Mouse (Mus musculus) neural tube, embryonic 10.5 days (tissue): ENCODE measurements around the gene B4galnt2.
"Not testable (repeated sequence)": the region's sequence is repeated elsewhere in the genome, so short reads cannot be mapped to it uniquely, and the experiment has no call there.

ENCODE experiments used
- DNase-seq: peaks from one replicate; pipeline ENCODE4 v3.0.0-alpha.2; 2017; ENCODE audit warnings: low spot score; ENCODE audit errors: extremely low spot score

Gene B4galnt2

DNA sequence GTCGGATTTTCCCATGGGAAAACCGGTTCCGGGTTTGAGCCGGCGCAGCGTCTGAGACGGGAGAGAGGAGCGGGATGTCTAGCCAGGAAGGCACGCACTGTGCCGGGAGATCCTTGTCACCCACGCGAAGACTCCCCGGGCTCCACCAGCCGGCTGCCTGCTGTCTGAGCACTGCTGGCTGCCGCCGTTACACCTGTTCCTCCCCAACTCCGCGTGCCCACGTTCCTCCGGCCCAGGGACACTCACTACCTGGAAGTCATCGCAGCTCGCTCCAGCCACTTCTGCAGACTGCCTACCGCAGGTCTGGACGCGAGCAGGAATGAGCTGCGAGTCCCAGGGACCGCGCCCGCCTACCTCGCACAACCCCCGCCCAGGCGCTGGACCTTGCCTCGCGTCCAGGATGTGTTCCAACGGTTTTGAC, at the start of gene B4galnt2:
TSS of gene B4galnt2 (minus strand) at position 321 of the 421 bp plus-strand sequence.
- DNase-seq = no peak

- DNase-seq = no peak
Observed at GRCm38 (mm10) chr11:95963304-95963703, 48.6 kb upstream of the B4galnt2 start.

- DNase-seq = no peak
Observed at GRCm38 (mm10) chr11:95959152-95959551, 44.5 kb upstream of the B4galnt2 start.

- no peak for DNase-seq
Observed at GRCm38 (mm10) chr11:95958251-95958650, 43.6 kb upstream of the B4galnt2 start.

DNA sequence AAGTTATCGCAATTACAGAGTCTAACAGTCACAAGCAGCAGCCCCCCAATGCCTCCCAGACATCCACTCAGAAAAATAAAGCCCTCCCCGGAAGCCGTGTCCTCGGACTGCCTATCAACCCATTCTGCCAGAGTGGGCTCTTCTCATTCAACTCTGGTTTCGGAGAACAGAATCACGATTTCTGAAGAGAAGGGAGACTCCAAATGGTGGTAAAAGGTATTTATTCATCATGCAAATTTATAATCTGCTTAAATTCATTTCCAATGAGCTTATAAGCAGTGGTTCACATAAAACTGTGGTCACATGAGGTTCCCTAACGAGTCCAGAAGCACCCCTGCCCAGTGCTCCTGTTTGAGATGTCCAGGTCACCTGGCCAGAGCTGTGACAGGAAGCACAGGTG, 42.7 kb upstream of the B4galnt2 start:
- DNase-seq = no peak

- no peak for DNase-seq
Observed at GRCm38 (mm10) chr11:95953313-95953712, 38.6 kb upstream of the B4galnt2 start.

DNA sequence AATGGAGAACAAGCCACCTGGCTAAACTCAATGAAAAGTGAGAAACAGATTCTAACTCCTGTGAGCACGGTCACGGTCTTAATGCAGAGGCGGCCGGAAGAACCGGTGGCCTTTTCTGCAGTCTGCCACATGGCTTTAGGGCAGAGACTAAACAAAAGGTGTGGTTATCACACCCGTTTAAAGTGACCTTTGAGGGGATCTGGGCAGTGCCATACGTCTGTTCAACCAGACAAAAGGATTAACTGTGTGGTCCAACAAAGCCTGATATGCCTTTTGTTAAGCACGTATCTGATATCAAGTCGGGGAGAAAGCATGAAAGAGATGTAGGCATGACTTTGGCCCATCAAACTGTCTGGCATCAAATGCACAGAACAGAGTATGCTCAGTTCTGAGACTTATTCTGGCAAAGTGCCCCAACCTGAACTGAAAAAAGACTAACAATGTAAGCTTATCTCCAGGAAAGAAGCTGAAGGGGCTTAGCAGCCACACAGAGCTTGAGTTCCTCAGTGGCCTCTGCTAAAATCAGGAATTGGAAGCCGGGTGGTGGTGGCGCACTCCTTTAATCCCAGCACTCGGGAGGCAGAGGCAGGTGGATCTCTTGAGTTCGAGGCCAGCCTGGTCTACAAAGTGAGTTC, 31.3 kb upstream of the B4galnt2 start:
- DNase-seq = no peak

DNA sequence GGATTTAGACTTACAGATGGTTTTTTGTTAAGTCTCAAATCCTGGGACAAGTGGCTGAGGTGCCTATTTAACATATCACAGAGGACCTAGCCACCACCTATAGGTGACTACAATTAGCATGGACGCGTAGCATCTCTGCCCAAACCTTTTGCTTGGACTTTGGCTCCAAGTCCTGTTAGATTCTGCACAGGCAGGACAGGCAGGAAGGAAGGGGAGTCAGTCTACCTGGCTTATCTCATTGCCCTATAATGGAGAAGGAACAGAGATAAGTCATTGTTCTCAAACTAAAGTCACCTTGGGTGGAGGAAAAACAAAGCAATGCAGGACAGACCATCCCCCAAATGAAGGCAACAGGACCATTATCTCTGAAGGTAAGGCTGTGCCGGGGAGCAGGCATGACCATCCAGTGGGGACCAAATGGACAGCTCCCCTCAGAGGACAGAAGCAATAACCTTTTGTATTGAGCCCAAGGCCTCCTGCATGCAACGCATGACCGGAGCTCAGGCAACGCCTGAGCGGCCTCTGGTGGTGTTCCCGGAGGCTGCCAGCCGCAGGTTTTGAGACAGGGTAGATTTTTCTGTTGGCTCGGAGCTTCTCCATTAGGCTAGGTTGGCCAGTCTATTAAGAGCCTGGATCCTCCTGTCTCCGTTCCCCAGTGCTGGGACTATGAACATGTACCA, 25.3 kb upstream of the B4galnt2 start:
- DNase-seq = no peak

- no peak for DNase-seq
Observed at GRCm38 (mm10) chr11:95936409-95936808, 21.7 kb upstream of the B4galnt2 start.

- not testable (repeated sequence) for DNase-seq
Observed at GRCm38 (mm10) chr11:95932168-95932567, 17.5 kb upstream of the B4galnt2 start.

- DNase-seq = no peak
Observed at GRCm38 (mm10) chr11:95926398-95926797, 11.7 kb upstream of the B4galnt2 start.

GRCm38 (mm10) chr11:95925976-95926375, 11.3 kb upstream of the B4galnt2 start:
- no peak for DNase-seq

DNA sequence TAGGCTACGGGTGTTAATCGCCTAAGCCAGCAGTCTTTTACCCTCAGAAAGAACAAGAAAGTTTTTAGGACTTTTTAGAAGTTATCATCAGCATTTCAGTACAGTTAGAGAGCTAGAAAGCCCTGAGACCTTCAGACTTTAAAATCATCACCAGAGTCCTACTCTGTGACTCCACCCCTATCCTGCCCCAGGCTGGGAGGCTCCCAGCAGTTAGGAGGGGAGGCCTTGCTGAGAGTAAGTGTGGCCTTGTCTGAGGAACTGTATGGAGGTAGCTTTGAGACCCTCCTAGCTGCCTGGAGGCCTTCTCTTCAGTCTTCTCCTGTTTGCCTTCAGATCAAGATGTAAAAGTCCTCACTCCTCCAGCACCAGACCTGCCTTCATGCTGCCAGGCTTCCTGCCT, 9.5 kb upstream of the B4galnt2 start:
- no peak for DNase-seq

DNA sequence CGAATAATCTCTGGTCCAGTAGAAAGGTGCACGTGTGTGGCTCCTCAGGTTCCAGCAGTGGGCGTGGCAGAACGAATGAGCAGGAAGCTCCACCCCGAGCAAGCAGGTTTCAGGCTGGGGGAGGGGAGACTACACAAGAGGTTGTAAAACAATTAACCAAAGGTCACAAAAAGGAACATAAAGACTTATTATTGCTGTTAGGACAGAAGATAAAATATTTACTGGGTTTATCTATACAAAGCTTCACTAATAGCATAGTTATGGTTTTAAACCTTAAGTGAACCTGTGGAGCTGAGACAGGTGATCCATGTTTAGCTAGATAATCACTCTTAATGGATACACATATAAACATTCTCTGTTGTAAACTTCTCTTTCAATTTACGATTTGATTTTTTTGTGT, 8.8 kb upstream of the B4galnt2 start:
- DNase-seq = not testable (repeated sequence)

GRCm38 (mm10) chr11:95921991-95922621, 7.4 kb upstream of the B4galnt2 start:
- no peak for DNase-seq

- DNase-seq = peak; percentile 21
Observed at GRCm38 (mm10) chr11:95916426-95916825, 1.7 kb upstream of the B4galnt2 start.

- DNase-seq = peak; percentile 54
Observed at GRCm38 (mm10) chr11:95915006-95915710, 467 bp upstream of the B4galnt2 start.

DNA sequence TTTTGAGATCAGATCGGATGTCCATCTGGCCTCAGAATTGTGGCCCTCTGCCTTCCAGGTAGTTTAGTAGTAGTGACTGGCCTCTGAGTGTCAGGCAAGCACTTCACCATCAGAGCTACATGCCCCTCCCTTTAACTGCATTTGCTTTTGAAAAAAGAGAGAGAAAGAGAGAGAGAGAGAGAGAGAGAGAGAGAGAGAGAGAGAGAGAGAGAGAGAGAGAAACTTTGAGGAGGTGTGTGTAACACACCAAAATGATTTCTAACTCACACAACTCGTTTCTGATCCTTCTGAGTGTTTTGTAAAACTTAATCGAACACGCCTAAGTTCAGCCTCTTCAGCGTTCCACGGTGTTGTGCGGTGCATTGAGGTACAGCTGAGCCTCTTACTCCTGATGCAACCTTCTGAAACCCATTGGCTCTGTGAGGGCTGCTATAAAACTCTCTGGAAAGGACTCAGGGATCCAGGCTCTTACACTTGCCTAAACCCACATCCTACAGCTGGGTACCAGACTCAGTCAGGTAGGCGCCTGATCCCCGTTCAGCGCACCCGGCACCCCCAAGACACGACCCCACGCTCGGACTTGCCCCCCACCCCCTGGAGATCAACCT, 628 bp downstream of the B4galnt2 start:
- peak; percentile 35 for DNase-seq

DNA sequence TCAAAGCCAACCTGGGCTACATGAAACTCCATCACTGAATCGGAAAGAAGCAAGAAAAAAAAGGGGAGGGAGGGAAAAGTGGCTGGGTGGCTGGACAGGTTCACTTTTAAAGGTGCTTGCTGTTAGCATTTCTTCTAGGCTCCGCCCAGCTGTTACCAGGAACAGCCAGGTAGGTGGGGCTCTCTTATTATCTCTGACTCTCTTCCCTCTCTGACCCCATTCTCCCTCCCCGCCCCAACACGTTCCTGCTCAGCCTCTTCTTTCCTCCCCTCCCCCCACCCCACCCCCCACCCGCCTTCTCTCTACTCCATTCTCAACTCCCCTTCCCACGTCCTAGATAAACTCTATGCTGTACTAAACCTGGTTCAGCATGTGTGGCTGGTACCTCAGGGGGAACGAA, 3.1 kb downstream of the B4galnt2 start:
- no peak for DNase-seq

DNA sequence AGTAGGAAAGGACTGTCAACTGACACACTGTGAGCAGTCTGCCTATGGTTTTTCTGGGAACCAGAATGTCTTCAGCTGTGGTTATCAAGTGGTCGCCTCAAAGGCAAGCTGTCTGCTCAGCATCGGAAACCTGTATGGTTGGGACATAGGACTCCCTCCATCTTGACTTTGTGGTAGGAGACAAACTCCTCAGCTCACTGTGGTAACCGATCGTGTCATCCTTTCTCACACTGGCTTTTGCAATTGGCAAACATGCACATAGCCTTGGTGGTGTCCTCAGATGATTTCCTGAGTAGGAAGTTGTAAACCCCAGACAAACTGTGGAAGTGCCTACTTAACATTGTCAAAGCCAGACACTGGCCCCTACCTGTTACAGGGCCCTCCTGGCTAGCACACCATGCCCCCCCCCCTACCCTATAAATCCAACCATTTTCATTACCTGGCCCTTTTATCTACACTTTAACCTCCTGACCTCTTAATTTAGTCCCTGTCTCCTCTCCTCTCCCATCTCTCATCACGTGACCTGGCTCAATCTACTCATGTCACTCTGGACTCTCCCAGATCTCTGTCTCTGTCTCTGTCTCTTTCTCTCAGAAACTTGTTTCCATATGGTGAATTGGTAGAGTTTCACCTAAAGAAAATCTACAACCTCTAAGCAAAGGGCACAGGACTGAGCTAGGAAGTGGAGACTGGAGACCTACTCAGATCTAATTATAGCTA, 6.7 kb downstream of the B4galnt2 start:
- no peak for DNase-seq

- no peak for DNase-seq
Observed at GRCm38 (mm10) chr11:95904290-95904689, 10.4 kb downstream of the B4galnt2 start.
